Mouse (Mus musculus) retina, postnatal 7 days (tissue): ENCODE results near the gene Arf4.

ENCODE experiments used
- DNase-seq: peaks from one replicate; pipeline ENCODE4 v3.0.0-alpha.2; 2012; ENCODE audit warnings: low read depth, low spot score

Arf4 gene

GRCm38 (mm10) chr14:26637851-26638707 is at the start of gene Arf4:
TSS of gene Arf4 (plus strand) at chr14:26638074.
- DNase-seq = peak; percentile 94

GRCm38 (mm10) chr14:26591353-26591752 is 46.5 kb upstream of the Arf4 start:
- DNase-seq = no peak

DNA sequence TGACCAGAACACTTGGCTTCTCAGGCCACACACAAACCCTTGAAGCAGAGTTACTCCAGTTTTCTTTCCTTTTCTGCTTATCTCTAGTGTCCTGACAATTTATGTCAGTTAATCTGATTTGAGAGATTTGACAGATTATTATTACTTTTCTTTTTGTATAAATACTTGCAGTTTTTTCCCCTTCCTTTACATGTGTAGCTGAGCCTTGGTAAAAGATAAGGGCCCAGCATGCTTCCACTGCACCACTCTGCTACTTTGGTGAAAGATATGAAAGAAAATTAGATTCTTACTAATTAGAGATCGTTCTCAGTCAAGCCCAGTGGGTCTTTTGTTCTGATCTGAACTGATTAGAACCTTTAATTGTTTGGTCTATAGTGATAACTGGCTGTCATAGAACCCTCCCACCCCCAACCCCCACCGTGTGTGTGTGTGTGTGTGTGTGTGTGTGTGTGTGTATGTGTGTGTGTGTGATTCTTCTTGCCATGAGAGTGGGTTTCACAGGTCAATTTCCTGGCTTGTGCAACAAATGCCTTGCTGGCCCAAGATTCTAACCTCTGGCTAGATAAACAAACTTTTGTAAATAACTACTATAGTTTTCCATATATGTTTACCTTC is 44.5 kb upstream of the Arf4 start:
- no peak for DNase-seq

GRCm38 (mm10) chr14:26595167-26595566 is 42.7 kb upstream of the Arf4 start:
- DNase-seq = no peak

DNA sequence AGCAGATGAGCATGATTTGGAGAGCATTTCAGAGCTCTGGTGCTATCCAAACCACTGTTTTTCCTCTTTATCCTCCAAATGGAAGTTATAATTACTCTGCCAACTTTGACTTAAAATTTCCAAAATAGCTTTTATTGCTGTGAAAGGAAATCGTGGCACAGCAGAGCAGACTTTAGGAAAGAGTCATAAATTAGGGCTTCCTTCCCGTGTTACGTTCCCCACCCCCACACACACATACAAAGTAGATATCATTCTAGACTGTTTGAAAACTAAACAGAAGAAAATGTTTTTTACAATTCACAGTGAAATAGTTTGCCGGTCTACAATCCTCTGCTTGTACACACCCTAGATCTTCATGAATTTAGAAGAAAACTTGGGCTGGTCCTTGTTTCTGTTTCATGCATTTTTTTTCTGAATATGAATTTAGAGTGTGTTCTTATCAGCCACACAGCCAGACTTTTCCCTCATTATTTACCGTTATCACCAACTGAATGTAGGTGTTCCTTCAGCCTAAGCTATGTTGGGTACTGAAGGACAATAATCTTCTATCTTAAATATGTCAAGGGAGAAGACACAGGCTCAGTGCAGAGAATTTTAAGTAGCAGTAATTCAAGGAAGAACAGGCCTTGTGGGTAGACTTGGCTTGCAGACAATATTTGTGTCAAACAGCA is 42.0 kb upstream of the Arf4 start:
- no peak for DNase-seq

GRCm38 (mm10) chr14:26605354-26605753 is 32.5 kb upstream of the Arf4 start:
- no peak for DNase-seq

GRCm38 (mm10) chr14:26609674-26610073 is 28.2 kb upstream of the Arf4 start:
- no peak for DNase-seq

- no peak for DNase-seq
Measured at GRCm38 (mm10) chr14:26610689-26611088, 27.2 kb upstream of the Arf4 start.

DNA sequence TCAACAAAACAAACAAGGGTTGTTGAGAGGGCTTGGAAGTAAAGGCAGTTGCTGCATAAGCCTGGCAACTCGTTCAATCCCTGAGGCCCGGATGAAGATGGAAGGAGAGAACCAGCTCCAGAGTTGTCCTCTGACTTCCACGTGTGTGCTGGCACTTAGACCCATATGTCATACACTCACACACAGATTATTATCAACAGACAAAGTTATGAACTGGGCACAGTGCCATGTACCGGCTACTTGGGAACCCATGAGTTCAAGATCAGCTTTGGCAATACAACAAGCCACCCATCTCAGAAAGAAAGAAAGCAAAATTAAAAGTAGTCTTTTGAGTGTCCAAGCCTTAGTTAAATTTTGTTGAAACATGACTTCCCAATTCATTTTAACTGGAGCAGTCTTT is 12.6 kb upstream of the Arf4 start:
- no peak for DNase-seq

DNA sequence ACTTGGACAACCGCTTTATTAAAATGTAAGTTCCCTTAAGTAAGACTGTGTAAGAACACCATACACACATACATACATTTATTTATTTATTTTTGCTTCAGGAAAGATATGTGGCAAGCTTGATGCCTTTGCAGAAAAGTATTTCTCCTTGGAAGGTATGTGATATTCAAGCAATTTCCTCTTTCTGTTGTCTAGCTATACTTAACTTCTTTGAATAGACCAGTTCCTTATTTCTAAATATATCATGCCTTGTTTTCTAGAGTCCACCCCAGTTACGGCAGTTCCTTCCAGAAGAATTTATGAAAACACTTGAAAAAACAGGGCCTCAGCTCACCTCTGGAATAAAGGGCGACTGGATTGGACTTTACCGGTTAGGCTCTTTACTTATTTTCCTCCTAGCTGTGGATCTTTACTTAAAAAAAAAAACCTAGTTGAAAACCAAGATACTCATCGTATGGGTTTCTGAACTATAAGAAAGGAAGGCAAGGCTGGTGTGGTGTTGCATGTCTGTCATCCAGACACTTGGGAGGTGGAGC is 11.2 kb upstream of the Arf4 start:
- no peak for DNase-seq

GRCm38 (mm10) chr14:26637025-26637850 is 636 bp upstream of the Arf4 start:
- DNase-seq = no peak

GRCm38 (mm10) chr14:26638708-26639084 is 822 bp downstream of the Arf4 start:
- DNase-seq = peak; percentile 6

DNA sequence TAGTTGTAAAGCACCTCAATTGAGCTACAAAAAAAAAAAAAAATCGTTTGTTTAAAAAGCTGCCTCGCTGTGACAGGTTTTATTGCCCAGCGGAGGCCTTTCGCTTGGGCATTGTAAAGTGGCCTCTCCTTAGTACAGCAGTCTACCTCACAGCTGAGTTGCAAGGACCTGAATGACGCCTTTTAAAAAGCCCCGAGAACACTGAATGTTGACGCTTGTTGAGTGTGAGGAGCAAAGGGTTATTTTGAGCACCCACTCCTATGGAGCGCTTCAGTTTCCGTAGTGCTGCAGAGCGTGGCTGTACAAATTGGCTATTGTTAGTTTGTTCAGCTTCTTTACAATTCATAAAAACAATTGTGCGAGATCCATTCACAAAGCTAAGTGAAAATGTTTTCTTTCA is 1.4 kb downstream of the Arf4 start:
- no peak for DNase-seq

DNA sequence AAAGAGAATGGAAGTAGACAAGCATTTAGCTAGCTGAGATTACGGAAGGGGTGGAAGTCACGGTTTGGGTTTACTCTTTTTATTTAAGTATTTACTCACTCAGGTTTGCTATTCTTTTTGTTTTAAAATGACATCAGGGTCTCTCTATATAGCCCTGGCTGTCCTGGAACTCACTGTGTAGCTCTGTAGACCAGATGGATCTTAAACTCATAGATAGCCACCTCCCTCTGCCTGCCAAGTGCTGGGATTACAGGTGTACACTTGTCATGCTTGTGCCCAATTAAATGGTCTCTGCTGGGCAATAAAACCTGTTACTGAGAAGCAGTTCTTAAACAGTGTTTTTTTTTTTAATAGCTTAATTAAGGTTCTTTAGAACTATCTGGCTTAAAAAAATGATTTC is 2.1 kb downstream of the Arf4 start:
- DNase-seq = no peak

GRCm38 (mm10) chr14:26643006-26643624 is 5.2 kb downstream of the Arf4 start:
- no peak for DNase-seq

DNA sequence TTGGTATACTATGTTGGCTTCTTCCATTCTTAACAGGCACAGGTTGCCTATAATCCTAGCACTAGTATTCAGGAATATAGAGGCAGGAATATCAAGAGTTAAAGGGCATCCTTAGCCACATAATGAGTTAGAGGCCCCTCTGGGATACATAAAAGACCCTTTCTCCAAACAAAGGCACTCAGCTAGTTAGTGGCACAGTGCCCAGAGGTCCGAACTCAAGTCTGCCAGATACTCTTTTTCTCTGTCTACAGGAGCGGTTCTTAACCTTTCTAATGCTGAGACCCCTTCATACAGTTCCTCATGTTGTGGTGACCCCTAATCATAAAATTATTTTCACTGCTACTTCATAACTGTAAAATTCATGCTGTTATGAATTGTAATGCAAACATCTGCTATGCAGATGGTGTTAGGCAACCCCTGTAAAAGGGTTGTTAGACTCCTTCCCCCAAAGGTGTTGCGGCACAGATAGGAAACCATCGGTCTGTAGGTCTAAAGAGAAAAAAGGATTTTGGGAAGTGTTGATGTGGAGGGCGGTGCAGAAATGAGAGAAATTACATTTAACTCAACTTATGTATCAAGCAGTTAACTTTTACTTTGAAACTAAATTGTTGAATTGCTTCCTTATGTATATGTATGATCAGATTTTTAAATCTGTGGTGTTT is 8.2 kb downstream of the Arf4 start:
- no peak for DNase-seq

GRCm38 (mm10) chr14:26647811-26648210 is 9.9 kb downstream of the Arf4 start:
- no peak for DNase-seq

DNA sequence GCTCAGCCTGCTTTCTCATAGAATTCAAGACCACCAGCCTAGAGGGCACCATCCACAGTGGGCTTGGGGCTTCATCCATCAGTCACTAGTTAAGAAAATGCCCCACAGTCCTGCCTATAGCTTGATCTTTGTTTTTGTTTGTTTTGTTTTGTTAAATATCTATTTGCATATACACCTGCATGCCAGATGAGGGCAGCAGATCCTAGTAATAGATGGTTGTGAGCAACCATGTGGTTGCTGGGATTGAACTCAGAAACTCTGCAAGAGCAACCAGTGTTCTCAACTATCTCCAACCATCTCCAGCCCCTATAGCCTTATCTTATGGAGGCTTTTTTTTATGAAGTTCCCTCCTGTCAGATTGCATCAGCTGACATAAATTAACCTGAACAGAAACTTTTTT is 14.0 kb downstream of the Arf4 start:
- no peak for DNase-seq

- no peak for DNase-seq
Measured at GRCm38 (mm10) chr14:26658178-26658577, 20.3 kb downstream of the Arf4 start.

DNA sequence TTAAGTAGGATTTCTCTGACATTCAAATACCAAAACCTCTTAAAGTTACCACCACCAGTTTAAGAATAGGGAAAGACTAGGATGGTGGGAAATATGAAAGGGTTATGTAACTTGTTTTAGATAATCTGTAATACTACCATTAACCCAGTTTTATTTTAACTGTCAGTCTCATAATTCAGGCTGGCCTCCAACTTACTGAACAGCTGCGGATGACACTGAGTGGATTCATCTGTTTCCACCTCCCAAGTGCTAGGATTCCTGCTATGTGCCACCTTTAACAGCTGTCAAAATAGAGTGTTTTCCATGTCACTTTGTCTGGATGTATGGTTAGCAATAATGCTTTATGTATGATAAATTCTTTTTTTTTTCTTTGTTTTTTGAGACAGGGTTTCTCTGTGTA is 22.4 kb downstream of the Arf4 start:
- no peak for DNase-seq

- DNase-seq = no peak
Measured at GRCm38 (mm10) chr14:26662016-26662415, 24.1 kb downstream of the Arf4 start.
